Mouse (Mus musculus) stomach, postnatal 0 days (tissue): Measurements from ENCODE around the gene Galnt2.

Source experiments
- CTCF ChIP-seq: IDR thresholded peaks from 2 replicates; pipeline ENCODE4 v1.5.1; 2016; ENCODE audit warnings: antibody characterized with exemption, low read depth, mild to moderate bottlenecking, moderate library complexity
- EP300 ChIP-seq: optimal IDR thresholded peaks from 2 replicates; pipeline ENCODE3; 2016; ENCODE audit warnings: antibody characterized with exemption

GRCm38 (mm10) chr8:124230496-124231175, 555 bp upstream of the Galnt2 start:
- TF ChIP-seq CTCF (no peak), EP300 (no peak)
